24 mouse cellular contexts compared by ENCODE assay signal in genomic region chr4:44569138-44569537, GRCm38 (mm10).
"Had no signal": no experiment of that assay in that cellular context is flagged by ENCODE, and none has a peak within 500 bp of the region (broad histone marks: within the 10 kb centered on the region; RNA-seq: fewer than 3 reads in every experiment).

No protein-coding gene starts in this region.

- H3K4me2 ChIP-seq: heart, embryonic 11.5 days; heart, embryonic 13.5 days; heart, embryonic 15.5 days; hindbrain, embryonic 13.5 days; hindbrain, embryonic 15.5 days; kidney, embryonic 15.5 days; limb, embryonic 13.5 days; limb, embryonic 15.5 days had no signal

- H3K4me1 ChIP-seq: heart, embryonic 13.5 days; heart, embryonic 15.5 days; hindbrain, embryonic 13.5 days; hindbrain, embryonic 15.5 days; kidney, embryonic 15.5 days had no signal

- H3K4me3 ChIP-seq: gastrocnemius, adult 2 months; heart, embryonic 13.5 days; heart, embryonic 15.5 days; hindbrain, embryonic 13.5 days; hindbrain, embryonic 15.5 days; kidney, embryonic 15.5 days; limb, embryonic 13.5 days; limb, embryonic 15.5 days had no signal

- H3K36me3 ChIP-seq: heart, embryonic 13.5 days; heart, embryonic 15.5 days; hindbrain, embryonic 13.5 days; hindbrain, embryonic 15.5 days; kidney, embryonic 15.5 days; limb, embryonic 13.5 days; limb, embryonic 15.5 days had no signal

- H3K9ac ChIP-seq: heart, embryonic 13.5 days; heart, embryonic 15.5 days; hindbrain, embryonic 13.5 days; hindbrain, embryonic 15.5 days; kidney, embryonic 15.5 days; limb, embryonic 13.5 days; limb, embryonic 15.5 days had no signal

- H3K27ac ChIP-seq: gastrocnemius, adult 2 months; heart, embryonic 13.5 days; heart, embryonic 15.5 days; hindbrain, embryonic 13.5 days; hindbrain, embryonic 15.5 days; hindbrain, postnatal 0 days; kidney, embryonic 15.5 days; kidney, postnatal 0 days; limb, embryonic 13.5 days; limb, embryonic 15.5 days had no signal

- H3K9me3 ChIP-seq: heart, embryonic 13.5 days; heart, embryonic 15.5 days; hindbrain, embryonic 13.5 days; hindbrain, embryonic 15.5 days; kidney, embryonic 15.5 days; limb, embryonic 13.5 days; limb, embryonic 15.5 days had no signal

- ATAC-seq: hindbrain, postnatal 0 days; intestine, embryonic 16.5 days had no signal

- DNase-seq: gastrocnemius, adult 2 months; gastrocnemius, postnatal 10 days; gastrocnemius, postnatal 25 days; heart, adult 18-20 months; heart, postnatal 14 days; heart, postnatal 36 days; kidney, adult 11 months; kidney, adult 2 months; kidney, adult 9 months; kidney, postnatal 14 days; kidney, postnatal 36 days; layer of hippocampus, adult 9-11 months; layer of hippocampus, postnatal 36 days had no signal
